Mouse (Mus musculus): Measurements from ENCODE around the gene Phyhd1. TPM values are rescaled to one million over a fixed set of nuclear protein-coding genes. Genes with fewer than 3 reads are reported as not detected.

Gene Phyhd1
- total and polyA plus RNA-seq, 2 experiments from 2014 or later, result 3.9 to 7.2 TPM

GRCm38 (mm10) chr2:30268371-30268770 lies 2.4 kb downstream of the Phyhd1 start:
- WGBS, result 63% methylated on average over 4 of the region's 4 CpGs
- no peak for TF ChIP-seq CTCF (IDR thresholded peaks at IDR 0.05)
- H3K4me3 ChIP-seq (ENCODE audit: low read depth, low read length), result no peak overlapping the region

DNA sequence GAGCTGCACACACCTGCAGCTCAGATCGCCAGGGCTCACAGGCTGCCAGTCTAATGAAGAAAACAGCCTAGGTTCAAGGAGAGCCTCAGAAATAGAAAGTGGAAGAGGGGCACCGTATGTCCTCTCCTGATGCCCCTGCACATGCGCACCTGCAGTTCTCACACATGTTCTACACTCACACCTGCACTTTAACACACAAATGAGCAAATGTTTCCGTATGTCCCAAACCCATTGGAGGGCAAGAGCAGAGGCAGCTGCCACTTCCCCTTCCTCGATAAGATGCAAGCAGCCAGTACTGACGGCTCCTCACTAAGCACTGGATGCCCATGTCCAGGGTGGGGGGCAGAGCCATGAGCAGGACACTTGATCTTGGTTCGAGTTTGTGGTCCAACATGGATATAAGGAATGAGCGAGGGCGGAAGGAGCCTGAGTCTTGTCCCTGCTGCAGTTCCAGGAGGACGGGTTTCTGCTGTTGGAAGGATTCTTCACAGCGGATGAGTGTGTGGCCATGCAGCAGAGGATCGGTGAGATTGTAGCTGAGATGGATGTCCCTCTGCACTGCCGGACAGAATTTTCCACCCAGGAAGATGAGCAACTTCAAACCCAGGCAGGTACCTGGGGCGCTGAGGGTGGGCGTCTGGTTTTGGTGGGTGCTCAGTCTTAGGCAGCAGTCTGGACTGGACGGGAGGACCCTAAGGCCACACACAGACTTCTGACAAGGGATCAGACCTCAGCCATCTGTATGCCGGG lies 3.4 kb downstream of the Phyhd1 start:
- WGBS, result 90% methylated on average over 17 of the region's 17 CpGs
- no peak for ATAC-seq (ENCODE audit: low FRiP score)
- Histone ChIP-seq H3K27me3 (ENCODE audit: insufficient read depth, low read length) (no peaks in the 10 kb centered on the region), H3K36me3 (ENCODE audit: insufficient read depth, low read length) (peaks cover 16% of the 10 kb centered on the region; the same call in 1 of the 2 replicates), H3K9me3 (ENCODE audit: low read length) (no peaks in the 10 kb centered on the region), H3K4me2 (ENCODE audit: low read depth, low read length, poor library complexity, severe bottlenecking) (no peak overlapping the region), H3K4me1 (ENCODE audit: insufficient read depth, low read length) (peaks cover 3% of the 10 kb centered on the region; the same call in 1 of the 2 replicates), H3K4me3 (ENCODE audit: low read depth, low read length) (no peak overlapping the region), H3K27ac (ENCODE audit: low read depth, low read length) (0 out of 2 replicates have a peak overlapping the region, but pooled peaks have one; percentile 14), H3K9ac (replicated peaks; ENCODE audit: low read length, poor library complexity, severe bottlenecking) (no peak overlapping the region)
- TF ChIP-seq CTCF (IDR thresholded peaks at IDR 0.05), result no peak
- DNase-seq (ENCODE audit: low spot score), result no peak

More at GRCm38 (mm10) chr2:30268371-30268770, 2.4 kb downstream of the Phyhd1 start:
- H3K4me2 ChIP-seq (ENCODE audit: low read depth, low read length, poor library complexity, severe bottlenecking), result no peak overlapping the region
- H3K9me3 ChIP-seq (ENCODE audit: low read length), result no peaks in the 10 kb centered on the region
- H3K9ac ChIP-seq (replicated peaks; ENCODE audit: low read length, poor library complexity, severe bottlenecking), result no peak overlapping the region
- no peak for DNase-seq (ENCODE audit: low spot score)
- H3K4me1 ChIP-seq (ENCODE audit: insufficient read depth, low read length), result peaks cover 3% of the 10 kb centered on the region; the same call in 1 of the 2 replicates
- H3K27ac ChIP-seq (ENCODE audit: low read depth, low read length), result no peak overlapping the region
- H3K36me3 ChIP-seq (ENCODE audit: insufficient read depth, low read length), result peaks cover 25% of the 10 kb centered on the region; the same call in 1 of the 2 replicates
- H3K27me3 ChIP-seq (ENCODE audit: insufficient read depth, low read length), result no peaks in the 10 kb centered on the region
- ATAC-seq (ENCODE audit: low FRiP score), result no peak

DNA sequence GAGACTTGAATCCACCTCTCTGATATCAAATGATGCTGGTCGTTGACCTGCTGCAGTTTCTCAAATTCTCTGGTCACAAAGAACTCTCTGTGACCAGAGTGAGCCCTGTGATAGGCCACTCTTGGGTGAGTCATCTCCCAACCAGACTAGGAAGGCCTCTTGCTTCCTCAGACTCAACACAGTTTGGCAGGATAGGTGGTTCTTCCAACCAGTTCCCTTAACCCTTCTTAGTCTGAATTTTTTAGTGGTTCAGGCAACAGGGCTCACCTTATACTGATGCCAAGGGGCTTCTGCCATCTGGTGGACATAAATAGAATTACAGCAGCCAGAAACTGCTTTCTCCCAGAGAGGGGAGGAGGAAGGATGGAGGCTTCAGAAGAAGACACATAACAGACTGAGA lies 4.1 kb downstream of the Phyhd1 start:
- peak; percentile 87 for DNase-seq (ENCODE audit: low spot score)
- Histone ChIP-seq H3K4me2 (ENCODE audit: low read depth, low read length, poor library complexity, severe bottlenecking) (no peak overlapping the region), H3K27me3 (ENCODE audit: insufficient read depth, low read length) (no peaks in the 10 kb centered on the region), H3K4me1 (ENCODE audit: insufficient read depth, low read length) (peaks cover 3% of the 10 kb centered on the region; the same call in 1 of the 2 replicates), H3K9me3 (ENCODE audit: low read length) (no peaks in the 10 kb centered on the region), H3K9ac (replicated peaks; ENCODE audit: low read length, poor library complexity, severe bottlenecking) (no peak overlapping the region), H3K27ac (ENCODE audit: low read depth, low read length) (no peak overlapping the region), H3K36me3 (ENCODE audit: insufficient read depth, low read length) (peaks cover 8% of the 10 kb centered on the region; the same call in 1 of the 2 replicates), H3K4me3 (ENCODE audit: low read depth, low read length) (no peak overlapping the region)
- WGBS, result 59% methylated on average over 1 of the region's 1 CpGs
- ATAC-seq (ENCODE audit: low FRiP score), result peak; percentile 81
- TF ChIP-seq CTCF (IDR thresholded peaks at IDR 0.05), result peak; percentile 98

DNA sequence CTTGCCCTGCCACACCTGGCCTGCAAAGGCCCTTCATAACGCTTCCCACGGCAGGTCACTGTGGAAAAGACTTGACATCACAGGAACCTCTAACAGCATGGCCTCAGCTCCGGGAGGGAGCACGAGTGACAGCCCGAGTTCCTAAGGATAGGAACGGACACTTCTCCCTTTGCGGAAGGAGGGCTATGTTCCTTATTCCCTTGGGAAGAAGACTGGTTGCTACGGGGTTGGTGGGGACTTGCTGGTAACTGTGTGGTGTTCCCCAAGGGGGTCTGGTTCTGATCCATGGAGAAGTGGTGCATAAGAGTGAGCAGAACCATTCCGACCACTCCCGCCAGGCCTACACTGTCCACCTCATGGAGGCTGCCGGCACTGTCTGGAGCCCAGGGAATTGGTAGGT lies 14.7 kb downstream of the Phyhd1 start, which contains the start of gene Gm28038:
TSS of gene Gm28038 (plus strand) at position 301 of the 400 bp plus-strand sequence.
- no peak for TF ChIP-seq CTCF (IDR thresholded peaks at IDR 0.05)
- Histone ChIP-seq H3K36me3 (ENCODE audit: insufficient read depth, low read length) (0 out of 2 replicates have a peak, but pooled peaks cover 10% of the 10 kb centered on the region), H3K27me3 (ENCODE audit: insufficient read depth, low read length) (no peaks in the 10 kb centered on the region), H3K9me3 (ENCODE audit: low read length) (no peaks in the 10 kb centered on the region), H3K4me1 (ENCODE audit: insufficient read depth, low read length) (peaks cover 10% of the 10 kb centered on the region), H3K4me2 (ENCODE audit: low read depth, low read length, poor library complexity, severe bottlenecking) (no peak within 1 kb of the TSS), H3K9ac (replicated peaks; ENCODE audit: low read length, poor library complexity, severe bottlenecking) (no peak within 1 kb of the TSS), H3K4me3 (ENCODE audit: low read depth, low read length) (no peak within 1 kb of the TSS), H3K27ac (ENCODE audit: low read depth, low read length) (no peak within 1 kb of the TSS)
- 90% methylated on average over 11 of the region's 11 CpGs for WGBS
- no peak for DNase-seq (ENCODE audit: low spot score)
- ATAC-seq (ENCODE audit: low FRiP score), result no peak

DNA sequence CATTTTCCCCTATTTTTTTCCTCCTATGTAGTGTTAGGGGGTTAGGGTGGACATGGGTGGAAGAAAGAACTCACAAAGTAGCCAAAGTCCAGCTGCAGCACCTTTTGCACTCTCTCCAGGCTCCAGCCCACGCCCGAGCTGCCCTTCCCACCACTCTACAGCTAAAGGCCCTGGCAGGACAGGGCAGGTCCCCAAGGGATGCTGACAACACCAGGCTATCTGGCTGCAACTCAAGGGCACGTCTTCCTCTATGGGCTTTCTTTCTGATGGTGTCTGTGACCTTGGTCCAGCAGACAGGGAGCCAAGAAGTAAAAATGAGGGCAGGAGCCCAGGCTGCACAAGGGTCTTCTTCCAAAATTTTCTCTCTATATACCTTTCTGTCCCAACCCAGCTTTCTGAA lies 15.6 kb downstream of the Phyhd1 start:
- H3K9me3 ChIP-seq (ENCODE audit: low read length), result no peaks in the 10 kb centered on the region
- 0 out of 2 replicates have a peak, but pooled peaks cover 10% of the 10 kb centered on the region for H3K36me3 ChIP-seq (ENCODE audit: insufficient read depth, low read length)
- H3K27me3 ChIP-seq (ENCODE audit: insufficient read depth, low read length), result no peaks in the 10 kb centered on the region
- ATAC-seq (ENCODE audit: low FRiP score) (no peak), DNase-seq (ENCODE audit: low spot score) (no peak)
- peaks cover 10% of the 10 kb centered on the region for H3K4me1 ChIP-seq (ENCODE audit: insufficient read depth, low read length)
- no peak overlapping the region for H3K9ac ChIP-seq (replicated peaks; ENCODE audit: low read length, poor library complexity, severe bottlenecking)
- no peak overlapping the region for H3K4me2 ChIP-seq (ENCODE audit: low read depth, low read length, poor library complexity, severe bottlenecking)
- H3K27ac ChIP-seq (ENCODE audit: low read depth, low read length), result no peak overlapping the region
- 76% methylated on average over 3 of the region's 3 CpGs for WGBS
- no peak for TF ChIP-seq CTCF (IDR thresholded peaks at IDR 0.05)
- H3K4me3 ChIP-seq (ENCODE audit: low read depth, low read length), result no peak overlapping the region

- Histone ChIP-seq H3K27ac (ENCODE audit: low read depth, low read length) (no peak overlapping the region), H3K9me3 (ENCODE audit: low read length) (no peaks in the 10 kb centered on the region), H3K4me3 (ENCODE audit: low read depth, low read length) (no peak overlapping the region), H3K4me1 (ENCODE audit: insufficient read depth, low read length) (peaks cover 16% of the 10 kb centered on the region), H3K27me3 (ENCODE audit: insufficient read depth, low read length) (no peaks in the 10 kb centered on the region), H3K4me2 (ENCODE audit: low read depth, low read length, poor library complexity, severe bottlenecking) (no peak overlapping the region), H3K36me3 (ENCODE audit: insufficient read depth, low read length) (0 out of 2 replicates have a peak, but pooled peaks cover 7% of the 10 kb centered on the region), H3K9ac (replicated peaks; ENCODE audit: low read length, poor library complexity, severe bottlenecking) (no peak overlapping the region)
- DNase-seq (ENCODE audit: low spot score), result no peak
- TF ChIP-seq CTCF (IDR thresholded peaks at IDR 0.05), result no peak
- WGBS, result 86% methylated on average over 2 of the region's 2 CpGs
- no peak for ATAC-seq (ENCODE audit: low FRiP score)
Observed at GRCm38 (mm10) chr2:30283193-30283592, 17.2 kb downstream of the Phyhd1 start.
